9 mouse cellular contexts compared by ENCODE assay signal in genomic region chr10:119076100-119076566, GRCm38 (mm10).
DNase-seq lines count a peak whose midpoint lies in the region; ATAC-seq and TF ChIP-seq lines count a peak whose summit lies in the region.
"Had no signal": no experiment of that assay in that cellular context is flagged by ENCODE, and none has a peak within 500 bp of the region (broad histone marks: within the 10 kb centered on the region; RNA-seq: fewer than 3 reads in every experiment).

No protein-coding gene starts in this region.

- peak; percentile 78 for DNase-seq in lung, embryonic 14.5 days
- DNase-seq in lung, adult 2 months, result no peak
- DNase-seq in kidney, adult 2 months, result peak; percentile 71
- DNase-seq in layer of hippocampus, postnatal 10 days (ENCODE audit: low spot score in 2 of 2), result no peak
- DNase-seq in ovary, adult 18-20 months (ENCODE audit: low spot score), result no peak
- DNase-seq: right cerebral cortex, adult 18-20 months had no signal

- TF ChIP-seq CTCF in lung, embryonic 14.5 days (IDR thresholded peaks at IDR 0.05; ENCODE audit: low read depth), result no peak
- no peak for TF ChIP-seq CTCF in lung, adult 2 months (IDR thresholded peaks at IDR 0.05; ENCODE audit: insufficient read depth, low read length)
- TF ChIP-seq CTCF in kidney, adult 2 months (conservative IDR thresholded peaks at IDR 0.05; ENCODE audit: insufficient read depth, insufficient read length, low read depth, low read length), result no peak

- H3K27me3 ChIP-seq in lung, embryonic 14.5 days (ENCODE audit: insufficient read depth, low read length), result no peaks in the 10 kb centered on the region
- no peaks in the 10 kb centered on the region for H3K27me3 ChIP-seq in kidney, adult 2 months (replicated peaks; ENCODE audit: control insufficient read depth, insufficient read depth, low read length)
- H3K27me3 ChIP-seq in liver, embryonic 15.5 days, result no peaks in the 10 kb centered on the region
- no peaks in the 10 kb centered on the region for H3K27me3 ChIP-seq in stomach, embryonic 14.5 days (ENCODE audit: control insufficient read depth, insufficient read depth, low read length)

- TF ChIP-seq POLR2A in lung, adult 2 months (IDR thresholded peaks at IDR 0.05; ENCODE audit: borderline replicate concordance, extremely low read depth, low read depth, low read length), result no peak
- TF ChIP-seq POLR2A in kidney, adult 2 months (IDR thresholded peaks at IDR 0.05; ENCODE audit: low read depth, low read length), result no peak

- H3K27ac ChIP-seq in lung, embryonic 14.5 days (ENCODE audit: low read depth), result peak overlapping the region; percentile 59
- no peak overlapping the region for H3K27ac ChIP-seq in kidney, adult 2 months (ENCODE audit: insufficient read depth, low read depth, low read length)
- no peak overlapping the region for H3K27ac ChIP-seq in liver, embryonic 15.5 days (replicated peaks)
- H3K27ac ChIP-seq in stomach, embryonic 14.5 days (ENCODE audit: low read length), result peak overlapping the region; percentile 2; the same call in 1 of the 2 replicates

- H3K9ac ChIP-seq in lung, embryonic 14.5 days, result no peak overlapping the region
- no peak overlapping the region for H3K9ac ChIP-seq in liver, embryonic 15.5 days
- no peak overlapping the region for H3K9ac ChIP-seq in stomach, embryonic 14.5 days (replicated peaks; ENCODE audit: low read depth, low read length)

- no peak overlapping the region for H3K4me3 ChIP-seq in lung, embryonic 14.5 days (ENCODE audit: low read depth, low read length)
- H3K4me3 ChIP-seq in lung, adult 2 months (replicated peaks; ENCODE audit: extremely low read depth, low read depth, low read length), result no peak overlapping the region
- no peak overlapping the region for H3K4me3 ChIP-seq in kidney, adult 2 months (ENCODE audit: insufficient read depth, low read depth, low read length)
- H3K4me3 ChIP-seq in liver, embryonic 15.5 days (replicated peaks), result 0 out of 2 replicates have a peak overlapping the region, but pooled peaks have one; percentile 3
- H3K4me3 ChIP-seq in stomach, embryonic 14.5 days (ENCODE audit: low read depth, low read length), result no peak overlapping the region

- H3K36me3 ChIP-seq in lung, embryonic 14.5 days (ENCODE audit: insufficient read depth), result no peaks in the 10 kb centered on the region
- no peaks in the 10 kb centered on the region for H3K36me3 ChIP-seq in kidney, adult 2 months (ENCODE audit: control insufficient read depth, insufficient read depth, low read length)
- H3K36me3 ChIP-seq in liver, embryonic 15.5 days (replicated peaks), result no peaks in the 10 kb centered on the region
- no peaks in the 10 kb centered on the region for H3K36me3 ChIP-seq in stomach, embryonic 14.5 days (ENCODE audit: control insufficient read depth, insufficient read depth, low read length)

- peak; percentile 72 for ATAC-seq in lung, embryonic 14.5 days (ENCODE audit: insufficient read depth)
- no peak for ATAC-seq in liver, embryonic 15.5 days (ENCODE audit: insufficient read depth)
- ATAC-seq in stomach, embryonic 14.5 days (ENCODE audit: insufficient number of reproducible peaks, insufficient read depth, low FRiP score, low read depth), result peak; percentile 62
- no peak for ATAC-seq in megakaryocyte, adult 5-6 weeks (ENCODE audit: poor library complexity, severe bottlenecking)

- H3K9me3 ChIP-seq in lung, embryonic 14.5 days (ENCODE audit: low read depth, low read length), result no peaks in the 10 kb centered on the region
- no peaks in the 10 kb centered on the region for H3K9me3 ChIP-seq in liver, embryonic 15.5 days (replicated peaks)
- H3K9me3 ChIP-seq in stomach, embryonic 14.5 days (ENCODE audit: control insufficient read depth, low read depth, low read length), result no peaks in the 10 kb centered on the region

- under 1% methylated on average over 12 of the region's 12 CpGs for WGBS in lung, embryonic 14.5 days
- WGBS in lung, adult 2 months, result 22% methylated on average over 12 of the region's 12 CpGs
- 13% methylated on average over 12 of the region's 12 CpGs for WGBS in kidney, adult 2 months
- 48% methylated on average over 12 of the region's 12 CpGs for WGBS in liver, embryonic 15.5 days (ENCODE audit: insufficient replicate concordance)
- 7% methylated on average over 12 of the region's 12 CpGs for WGBS in stomach, embryonic 14.5 days

- peaks cover 17% of the 10 kb centered on the region for H3K4me1 ChIP-seq in lung, embryonic 14.5 days (ENCODE audit: insufficient read depth)
- H3K4me1 ChIP-seq in lung, adult 2 months (ENCODE audit: control insufficient read depth, insufficient read depth, low read length), result no peaks in the 10 kb centered on the region
- peaks cover 3% of the 10 kb centered on the region; the same call in 1 of the 2 replicates for H3K4me1 ChIP-seq in kidney, adult 2 months (ENCODE audit: control insufficient read depth, insufficient read depth, low read length)
- peaks cover 9% of the 10 kb centered on the region; the same call in 1 of the 2 replicates for H3K4me1 ChIP-seq in liver, embryonic 15.5 days (replicated peaks)
- H3K4me1 ChIP-seq in stomach, embryonic 14.5 days (ENCODE audit: control insufficient read depth, insufficient read depth, low read length), result peaks cover 20% of the 10 kb centered on the region

- H3K4me2 ChIP-seq in lung, embryonic 14.5 days, result peak overlapping the region; percentile 43
- H3K4me2 ChIP-seq in liver, embryonic 15.5 days, result peak overlapping the region; percentile 24
- peak overlapping the region; percentile 23 for H3K4me2 ChIP-seq in stomach, embryonic 14.5 days (replicated peaks; ENCODE audit: low read depth, low read length)

Comparison
In these comparisons a context has a peak if more than half of its experiments do, and no peak if none do; other contexts are left out.
1. DNase-seq: peak in lung, embryonic 14.5 days (single experiment) and kidney, adult 2 months (single experiment); none in lung, adult 2 months (single experiment), layer of hippocampus, postnatal 10 days (0 of 2) and ovary, adult 18-20 months (single experiment).
2. ATAC-seq: peak in lung, embryonic 14.5 days (single experiment) and stomach, embryonic 14.5 days (single experiment); none in liver, embryonic 15.5 days (single experiment) and megakaryocyte, adult 5-6 weeks (single experiment).
3. H3K27ac ChIP-seq: peak in lung, embryonic 14.5 days (single experiment) and stomach, embryonic 14.5 days (single experiment); none in kidney, adult 2 months (single experiment) and liver, embryonic 15.5 days (single experiment).
4. Peak in every context shown above with its lines, with median percentiles within 50 percentile points of each other: H3K4me2 ChIP-seq.